Mouse (Mus musculus) adrenal gland, adult 10 weeks (tissue): ENCODE results near the gene Marcks. TPM values are rescaled to one million over a fixed set of nuclear protein-coding genes. Genes with fewer than 3 reads are reported as not detected.

Source experiments
- polyA plus RNA-seq: library from polyadenylated mRNA; stranded (reverse); fragments of 350-450 nt; fragmentation: Illumina TruSeq; extraction: RNeasy Lipid Tissue Mini Kit (QIAGEN cat#74804); gene quantifications from one replicate; pipeline ENCODE4 v1.2.3, GENCODE M21; 2014; ENCODE audit warnings: low read depth, low replicate concordance

Gene Marcks
- polyA plus RNA-seq: 152 TPM

GRCm38 (mm10) chr10:37138778-37139442, at the start of gene Marcks:
Gene Marcks (minus strand): TSS chr10:37138920.

Other genes starting within 250 kb of the Marcks start
- gene Hdac2, start 164.4 kb downstream of the Marcks start, polyA plus RNA-seq: 371 TPM